Mouse (Mus musculus) liver, embryonic 15.5 days (tissue): Measurements from ENCODE around the gene Mark1. TPM values are rescaled to one million over a fixed set of nuclear protein-coding genes. Genes with fewer than 3 reads are reported as not detected.
A peak's percentile ranks its signal among the peaks of the same experiment; 100 is the strongest.

Experiments
- ATAC-seq: fragments of 200-750 bp; cut with Nextera tagmentation; 2 replicates; pipeline ENCODE4 v1.8.0; 2017; ENCODE audit warnings: moderate number of reproducible peaks, mild to moderate bottlenecking, moderate library complexity; ENCODE audit not compliant: insufficient read depth
- H3K27ac ChIP-seq: fragments of 300-500 bp; sonication (generic); replicated peaks from 2 replicates; pipeline ENCODE4 v1.5.1; 2015; ENCODE audit warnings: mild to moderate bottlenecking, inconsistent platforms
- H3K27me3 ChIP-seq: fragments of 300-500 bp; sonication (generic); 2 replicates; pipeline ENCODE4 v1.6.1; 2015; ENCODE audit warnings: mild to moderate bottlenecking, inconsistent platforms
- H3K36me3 ChIP-seq: fragments of 300-500 bp; sonication (generic); replicated peaks from 2 replicates; pipeline ENCODE4 v1.6.1; 2015; ENCODE audit warnings: moderate library complexity, mild to moderate bottlenecking, inconsistent platforms
- H3K4me1 ChIP-seq: fragments of 300-500 bp; sonication (generic); replicated peaks from 2 replicates; pipeline ENCODE4 v1.6.1; 2015; ENCODE audit warnings: inconsistent platforms
- H3K4me2 ChIP-seq: fragments of 300-500 bp; sonication (generic); 2 replicates; pipeline ENCODE4 v1.6.1; 2015; ENCODE audit warnings: moderate library complexity, mild to moderate bottlenecking, inconsistent platforms
- H3K4me3 ChIP-seq: fragments of 300-500 bp; sonication (generic); replicated peaks from 2 replicates; pipeline ENCODE4 v1.5.1; 2015; ENCODE audit warnings: mild to moderate bottlenecking, inconsistent platforms
- H3K9ac ChIP-seq: fragments of 300-500 bp; sonication (generic); 2 replicates; pipeline ENCODE4 v1.6.1; 2015; ENCODE audit warnings: moderate library complexity, mild to moderate bottlenecking, inconsistent platforms
- H3K9me3 ChIP-seq: fragments of 300-500 bp; sonication (generic); replicated peaks from 2 replicates; pipeline ENCODE4 v1.6.1; 2016; ENCODE audit warnings: inconsistent platforms
- WGBS: fragments of 180-500 bp; shearing (Covaris S2); methylation state at CpG from one replicate; pipeline ENCODE4 v1.1.7; 2015; ENCODE audit warnings: mixed read lengths; ENCODE audit not compliant: insufficient replicate concordance; 5-methylcytosine and 5-hydroxymethylcytosine counted together
- polyA plus RNA-seq: library from polyadenylated mRNA; unstranded; fragments of >200 nt; fragmentation: Nextera tagmentation; extraction: Ambion mirVana; gene quantifications from 2 replicates; pipeline ENCODE4 v1.2.1, GENCODE M21; 2015

Gene Mark1
- polyA plus RNA-seq, 1 experiment from 2014 or later, result 0.16 TPM

DNA sequence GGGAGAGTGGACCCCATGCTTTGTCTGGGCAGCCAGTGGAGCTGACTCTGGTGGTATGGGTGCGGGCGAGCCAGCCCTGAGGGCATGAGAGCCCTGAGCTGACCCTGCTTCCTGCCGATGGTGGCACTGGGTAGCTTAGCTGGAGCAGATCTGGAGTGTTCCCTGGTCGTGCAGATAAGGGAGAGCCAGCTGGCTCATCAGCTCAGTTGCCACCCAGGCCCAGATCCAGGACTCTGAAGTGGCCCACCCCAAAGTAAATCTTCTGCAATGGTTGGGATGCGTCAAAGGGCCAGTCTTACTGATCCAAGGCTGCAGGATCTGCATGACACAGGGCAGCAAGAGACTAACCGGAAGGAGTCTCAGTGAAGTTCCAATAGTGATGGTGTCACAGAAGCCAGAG is 109.9 kb downstream of the Mark1 start:
- no peaks in the 10 kb centered on the region for H3K9me3 ChIP-seq
- no peak overlapping the region for H3K4me2 ChIP-seq
- H3K4me1 ChIP-seq, result no peaks in the 10 kb centered on the region
- H3K4me3 ChIP-seq, result no peak overlapping the region
- H3K27ac ChIP-seq, result no peak overlapping the region
- H3K9ac ChIP-seq, result no peak overlapping the region
- H3K36me3 ChIP-seq, result no peaks in the 10 kb centered on the region
- 63% methylated on average over 6 of the region's 6 CpGs for WGBS
- ATAC-seq, result no peak
- no peaks in the 10 kb centered on the region; the same call in 1 of the 2 replicates for H3K27me3 ChIP-seq

DNA sequence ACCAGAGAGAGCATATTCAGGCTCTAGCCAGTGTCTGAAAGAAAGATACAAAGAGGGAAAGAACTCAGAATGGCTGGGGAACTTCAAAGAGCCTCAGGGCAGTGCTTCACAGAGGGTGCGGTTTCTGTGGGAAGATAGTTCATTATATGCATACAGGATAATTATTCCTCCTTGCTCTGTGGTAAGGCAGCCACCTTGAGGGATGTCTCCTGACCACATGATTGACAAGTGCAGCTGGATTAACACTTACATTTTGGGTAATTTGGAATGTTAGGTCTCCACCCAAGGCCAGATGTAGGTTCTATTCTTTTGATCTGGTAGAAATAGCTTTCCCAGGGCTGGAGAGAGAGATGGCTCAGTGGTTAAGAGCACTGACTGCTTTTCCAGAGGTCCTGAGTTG is 113.2 kb downstream of the Mark1 start:
- Histone ChIP-seq H3K9ac (no peak overlapping the region), H3K4me1 (no peaks in the 10 kb centered on the region), H3K36me3 (no peaks in the 10 kb centered on the region), H3K4me2 (no peak overlapping the region), H3K4me3 (no peak overlapping the region), H3K27ac (no peak overlapping the region), H3K27me3 (peaks cover 31% of the 10 kb centered on the region), H3K9me3 (no peaks in the 10 kb centered on the region)
- WGBS, result 43% methylated on average over 1 of the region's 1 CpGs
- ATAC-seq, result no peak

DNA sequence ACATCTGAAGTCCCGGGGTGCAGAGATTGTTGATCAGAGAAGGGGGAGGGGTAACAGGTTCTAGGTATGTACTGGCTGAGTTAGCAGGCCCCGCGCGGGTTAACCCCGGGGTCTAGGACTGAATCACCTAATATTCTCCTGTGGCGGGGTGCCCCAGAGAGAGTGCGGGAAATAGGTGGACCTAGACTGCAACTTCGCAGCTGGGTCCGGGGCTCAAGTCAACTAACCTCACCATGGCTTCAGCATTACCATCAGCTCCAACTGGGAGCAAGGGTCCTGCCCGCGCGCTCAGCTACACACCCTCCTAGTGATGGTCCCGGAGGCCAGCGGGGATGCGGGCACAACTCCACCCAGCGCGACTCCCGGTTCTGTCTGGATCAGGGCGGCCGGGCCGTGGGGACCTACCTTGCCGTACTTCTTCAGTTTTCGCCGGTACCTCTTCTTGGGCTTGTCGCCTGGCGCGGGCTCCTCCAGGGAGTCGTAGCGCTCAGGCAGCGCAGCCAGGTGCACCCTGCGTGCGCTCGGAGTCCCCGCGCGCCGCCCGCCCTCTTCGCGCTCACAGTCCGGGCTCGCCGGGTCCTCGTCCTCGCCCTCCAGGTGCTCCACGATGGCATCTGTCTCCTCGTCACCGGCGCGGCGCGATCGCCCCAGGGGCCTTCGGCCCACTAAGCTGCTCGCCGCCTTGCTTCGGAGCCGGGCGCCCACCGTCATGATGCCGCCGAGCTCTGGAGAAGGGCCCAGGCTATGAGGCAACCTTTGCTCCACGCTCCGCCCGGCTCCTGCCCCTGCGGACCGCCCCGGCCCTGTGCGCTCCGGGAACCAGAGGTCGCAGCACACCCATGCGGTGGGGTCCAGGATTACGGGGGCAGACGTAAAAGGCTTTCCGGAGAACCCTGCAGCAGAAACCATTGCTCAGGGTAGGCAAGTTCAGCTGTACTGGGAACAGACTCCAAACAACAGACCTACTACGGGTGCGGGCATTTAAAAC is 116.8 kb downstream of the Mark1 start, which contains the start of gene C130074G19Rik:
TSS of gene C130074G19Rik (minus strand) at position 938 of the 988 bp plus-strand sequence.
- peak; percentile 82 for ATAC-seq
- 2% methylated on average over 77 of the region's 77 CpGs for WGBS
- H3K27ac ChIP-seq, result peak within 1 kb of the TSS; percentile 45

DNA sequence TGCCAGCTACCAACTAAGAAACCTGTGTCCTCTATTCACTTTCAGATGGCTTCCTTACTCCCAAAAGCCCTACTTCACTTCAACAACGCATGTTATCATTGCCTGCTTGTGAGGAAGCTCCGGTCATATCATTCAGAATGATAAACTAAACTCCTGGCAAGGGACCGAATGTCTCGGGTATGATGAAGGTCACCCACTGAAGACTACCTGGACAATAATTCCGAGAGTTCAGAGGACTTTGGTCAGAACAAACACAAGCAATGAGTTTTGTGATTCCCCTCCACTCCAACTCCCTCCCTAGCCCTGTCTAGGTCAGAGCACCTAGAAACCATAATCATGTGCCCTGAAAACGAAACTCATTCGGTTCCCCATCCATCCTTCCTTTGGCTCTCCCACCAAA is 117.5 kb downstream of the Mark1 start:
- Histone ChIP-seq H3K9ac (0 out of 2 replicates have a peak overlapping the region, but pooled peaks have one; percentile 50), H3K36me3 (no peaks in the 10 kb centered on the region), H3K27ac (no peak overlapping the region), H3K27me3 (peaks cover 36% of the 10 kb centered on the region), H3K4me2 (peak overlapping the region; percentile 49), H3K4me3 (peak overlapping the region; percentile 57), H3K4me1 (0 out of 2 replicates have a peak, but pooled peaks cover 5% of the 10 kb centered on the region), H3K9me3 (no peaks in the 10 kb centered on the region)
- ATAC-seq, result no peak
- WGBS, result 23% methylated on average over 7 of the region's 7 CpGs

More for the DNA sequence above, 116.8 kb downstream of the Mark1 start, which contains the start of gene C130074G19Rik:
- peaks cover 36% of the 10 kb centered on the region for H3K27me3 ChIP-seq
- H3K9me3 ChIP-seq, result no peaks in the 10 kb centered on the region
- H3K4me2 ChIP-seq, result peak within 1 kb of the TSS; percentile 49
- H3K4me1 ChIP-seq, result 0 out of 2 replicates have a peak, but pooled peaks cover 5% of the 10 kb centered on the region
- no peaks in the 10 kb centered on the region for H3K36me3 ChIP-seq
- peak within 1 kb of the TSS; percentile 57 for H3K4me3 ChIP-seq
- peak within 1 kb of the TSS; percentile 50 for H3K9ac ChIP-seq

DNA sequence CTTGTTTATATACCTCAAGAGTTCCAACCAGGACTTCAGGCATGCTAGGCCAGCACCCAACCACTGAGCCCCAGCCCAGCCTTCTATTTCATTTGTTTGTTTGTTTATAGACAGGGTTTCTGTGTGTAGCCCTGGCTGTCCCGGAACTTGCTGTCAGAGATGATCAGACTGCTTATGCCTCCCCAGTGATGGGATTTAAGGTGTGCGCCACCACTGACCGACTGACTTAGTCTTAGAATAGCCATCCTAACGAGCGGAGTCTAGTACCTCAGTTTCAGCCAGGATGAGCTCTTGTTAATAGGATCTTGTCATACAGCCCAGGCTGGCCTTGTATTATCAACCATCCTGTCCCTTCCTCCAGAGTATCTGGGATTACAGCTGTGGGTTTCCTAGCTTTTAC is 118.2 kb downstream of the Mark1 start:
- 69% methylated on average over 5 of the region's 5 CpGs for WGBS
- H3K27ac ChIP-seq, result no peak overlapping the region
- H3K4me2 ChIP-seq, result peak overlapping the region; percentile 42
- H3K9ac ChIP-seq, result no peak overlapping the region
- no peaks in the 10 kb centered on the region for H3K36me3 ChIP-seq
- H3K4me1 ChIP-seq, result 0 out of 2 replicates have a peak, but pooled peaks cover 5% of the 10 kb centered on the region
- peaks cover 36% of the 10 kb centered on the region for H3K27me3 ChIP-seq
- H3K4me3 ChIP-seq, result peak overlapping the region; percentile 57
- no peaks in the 10 kb centered on the region for H3K9me3 ChIP-seq
- ATAC-seq, result no peak

DNA sequence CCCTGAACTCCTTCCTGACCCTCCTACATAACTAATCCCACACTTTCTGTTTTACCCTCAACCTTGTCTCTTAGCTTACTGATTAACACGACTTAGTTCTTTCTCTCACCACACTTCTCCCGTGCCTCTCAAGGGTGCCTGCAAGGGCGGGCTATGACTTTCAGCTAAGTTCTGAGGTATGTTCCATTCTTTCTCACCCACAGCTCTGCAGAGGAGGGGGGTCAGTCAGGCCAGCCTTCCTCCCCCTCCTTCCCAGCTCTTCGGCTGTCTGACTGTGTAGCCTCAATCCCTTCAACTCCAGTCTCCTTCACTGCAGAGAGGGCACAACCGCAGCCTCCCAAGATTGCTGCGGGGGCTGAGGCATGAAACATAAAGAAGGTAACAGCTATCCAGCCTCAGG is 120.5 kb downstream of the Mark1 start:
- no peak overlapping the region for H3K4me3 ChIP-seq
- peak overlapping the region; percentile 29; the same call in 1 of the 2 replicates for H3K4me2 ChIP-seq
- H3K36me3 ChIP-seq, result no peaks in the 10 kb centered on the region
- no peaks in the 10 kb centered on the region for H3K9me3 ChIP-seq
- no peak for ATAC-seq
- H3K27me3 ChIP-seq, result peaks cover 32% of the 10 kb centered on the region
- WGBS, result 66% methylated on average over 6 of the region's 6 CpGs
- H3K9ac ChIP-seq, result no peak overlapping the region
- 0 out of 2 replicates have a peak, but pooled peaks cover 8% of the 10 kb centered on the region for H3K4me1 ChIP-seq
- H3K27ac ChIP-seq, result no peak overlapping the region

DNA sequence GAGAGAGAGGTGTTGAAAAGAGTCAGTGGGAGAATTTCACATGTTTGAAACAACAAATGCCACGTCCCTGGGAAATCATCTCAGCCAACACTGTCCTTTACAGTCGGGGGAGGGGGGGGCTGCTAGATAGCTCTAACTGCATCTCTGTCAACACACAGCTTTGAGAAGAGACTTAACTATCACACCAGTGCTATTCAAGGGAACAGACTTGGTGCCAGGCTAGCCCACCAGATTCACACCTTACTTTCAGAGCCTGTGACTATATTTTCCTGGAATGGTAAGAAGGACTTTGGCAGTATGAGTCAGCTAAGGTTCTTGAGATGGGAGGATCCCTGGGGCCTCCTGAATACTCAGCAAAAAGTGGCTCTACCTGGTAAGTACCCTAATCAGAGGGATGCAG is 122.1 kb downstream of the Mark1 start:
- 40% methylated on average over 2 of the region's 2 CpGs for WGBS
- Histone ChIP-seq H3K4me3 (no peak overlapping the region), H3K4me2 (no peak overlapping the region), H3K9me3 (no peaks in the 10 kb centered on the region), H3K27ac (no peak overlapping the region), H3K9ac (no peak overlapping the region), H3K36me3 (no peaks in the 10 kb centered on the region), H3K27me3 (peaks cover 17% of the 10 kb centered on the region), H3K4me1 (peaks cover 17% of the 10 kb centered on the region)
- ATAC-seq, result no peak

DNA sequence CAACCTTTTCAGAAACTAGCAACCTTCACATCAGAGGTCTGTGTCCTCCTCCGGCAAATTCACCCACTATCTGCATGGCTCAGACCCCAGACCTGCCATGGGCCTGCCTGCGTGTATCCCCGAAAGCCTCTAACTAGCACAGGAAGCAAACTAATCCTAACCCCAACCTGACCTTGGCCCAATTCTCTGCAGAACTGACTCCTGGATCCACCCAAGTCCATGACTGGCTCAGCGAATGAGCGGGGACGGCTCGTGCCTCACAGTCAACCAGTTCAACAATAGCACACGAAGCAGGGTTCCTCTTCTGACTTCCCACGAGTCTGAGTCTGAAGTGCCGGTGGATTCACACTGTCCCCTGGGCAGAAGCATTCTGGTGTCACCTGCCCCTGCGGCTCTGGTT is 125.5 kb downstream of the Mark1 start:
- ATAC-seq, result no peak
- Histone ChIP-seq H3K36me3 (no peaks in the 10 kb centered on the region), H3K4me3 (no peak overlapping the region), H3K4me2 (no peak overlapping the region), H3K9ac (no peak overlapping the region), H3K27me3 (no peaks in the 10 kb centered on the region), H3K4me1 (peaks cover 30% of the 10 kb centered on the region), H3K9me3 (no peaks in the 10 kb centered on the region), H3K27ac (no peak overlapping the region)
- 63% methylated on average over 11 of the region's 11 CpGs for WGBS

DNA sequence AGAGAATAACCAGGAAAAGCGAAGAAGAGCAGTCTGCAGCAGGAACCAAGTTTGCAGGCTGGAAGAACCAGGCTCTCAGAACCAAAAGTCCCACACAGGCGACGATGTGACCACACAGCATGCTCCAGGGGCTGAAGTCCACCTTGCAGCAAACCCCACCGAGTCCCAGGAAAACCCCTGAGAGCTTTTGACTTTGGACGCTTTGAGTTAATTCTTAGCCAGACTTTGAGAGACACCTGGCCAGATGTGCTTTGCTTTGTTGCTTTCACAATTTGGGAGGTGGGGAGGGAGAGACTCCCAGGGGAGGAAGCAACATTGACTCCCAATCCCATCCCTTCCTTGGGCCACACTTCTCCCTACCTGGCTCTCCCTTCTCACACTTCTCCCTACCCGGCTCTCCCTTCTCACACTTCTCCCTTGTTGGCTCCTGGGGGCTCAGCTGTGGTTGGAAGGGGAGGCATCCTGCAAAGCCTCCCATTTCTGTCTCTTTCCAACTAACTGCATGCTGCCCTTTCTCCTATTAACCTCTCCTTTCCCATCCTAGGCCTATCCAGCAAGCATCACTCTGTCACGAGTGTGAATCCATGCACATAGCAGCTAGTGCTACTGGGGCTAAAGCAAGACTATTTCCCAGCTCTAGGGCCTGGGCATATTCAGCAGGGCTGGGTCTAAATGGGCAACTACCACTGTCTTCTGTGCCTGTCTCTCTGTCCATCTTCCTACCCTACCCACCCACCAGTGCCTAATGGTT is 127.1 kb downstream of the Mark1 start:
- H3K9me3 ChIP-seq, result no peaks in the 10 kb centered on the region
- ATAC-seq, result peak; percentile 49
- 0 out of 2 replicates have a peak overlapping the region, but pooled peaks have one; percentile 6 for H3K4me2 ChIP-seq
- H3K4me1 ChIP-seq, result peaks cover 35% of the 10 kb centered on the region
- no peak overlapping the region for H3K9ac ChIP-seq
- 53% methylated on average over 7 of the region's 7 CpGs for WGBS
- H3K27me3 ChIP-seq, result no peaks in the 10 kb centered on the region
- peak overlapping the region; percentile 70 for H3K27ac ChIP-seq
- H3K4me3 ChIP-seq, result no peak overlapping the region
- H3K36me3 ChIP-seq, result no peaks in the 10 kb centered on the region

DNA sequence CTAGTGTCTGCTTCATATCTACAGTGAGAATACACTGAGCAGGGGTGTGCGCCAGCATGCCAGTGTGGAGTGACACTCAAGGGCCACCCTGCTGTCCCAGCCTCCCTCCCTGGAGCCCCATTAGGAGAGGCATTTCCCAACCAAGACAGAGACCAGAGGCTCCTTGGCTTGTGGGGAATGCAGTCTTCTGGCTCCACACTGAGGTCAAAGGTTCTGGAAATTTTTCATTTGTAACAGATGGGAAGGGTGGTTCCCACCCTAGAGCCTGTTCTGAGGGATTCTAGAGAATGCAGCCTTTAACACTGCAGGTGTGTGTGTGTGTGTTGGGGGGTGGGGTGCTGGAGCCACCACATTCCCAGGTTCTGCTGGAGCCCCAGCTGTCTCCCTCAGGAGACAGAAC is 127.9 kb downstream of the Mark1 start:
- H3K27ac ChIP-seq, result peak overlapping the region; percentile 70
- H3K9ac ChIP-seq, result no peak overlapping the region
- WGBS, result 74% methylated on average over 1 of the region's 1 CpGs
- H3K4me1 ChIP-seq, result peaks cover 38% of the 10 kb centered on the region
- ATAC-seq, result 0 out of 2 replicates have a peak, but pooled peaks have one; percentile 10
- no peaks in the 10 kb centered on the region for H3K36me3 ChIP-seq
- no peak overlapping the region for H3K4me3 ChIP-seq
- no peak overlapping the region for H3K4me2 ChIP-seq
- no peaks in the 10 kb centered on the region for H3K27me3 ChIP-seq
- H3K9me3 ChIP-seq, result no peaks in the 10 kb centered on the region
